Mouse (Mus musculus) cerebellum, postnatal 36 days (tissue): ENCODE results near the gene Rps27l.

ENCODE experiments used
- DNase-seq, 2 experiments: peaks; one replicate each; pipeline ENCODE4 v3.0.0; 2021 to 2022; ENCODE audit warnings: mixed read lengths in 2 of 2

Gene Rps27l

GRCm38 (mm10) chr9:66920488-66921279 is 25.2 kb upstream of the Rps27l start:
- no peak for DNase-seq

- DNase-seq = no peak
Observed at GRCm38 (mm10) chr9:66922076-66922475, 23.8 kb upstream of the Rps27l start.

GRCm38 (mm10) chr9:66925853-66926252 is 20.0 kb upstream of the Rps27l start:
- no peak for DNase-seq

- peak in 1 of 2 experiments; percentile 39 for DNase-seq
Observed at GRCm38 (mm10) chr9:66927696-66928402, 18.0 kb upstream of the Rps27l start.

- no peak for DNase-seq
Observed at GRCm38 (mm10) chr9:66930351-66930750, 15.5 kb upstream of the Rps27l start.

- no peak for DNase-seq
Observed at GRCm38 (mm10) chr9:66933869-66934808, 11.7 kb upstream of the Rps27l start.

- DNase-seq = peak; percentile 25 to 36
Observed at GRCm38 (mm10) chr9:66937507-66937906, 8.4 kb upstream of the Rps27l start.

GRCm38 (mm10) chr9:66938836-66939235 is 7.0 kb upstream of the Rps27l start:
- DNase-seq = peak; percentile 18 to 46

GRCm38 (mm10) chr9:66945161-66945560 is 725 bp upstream of the Rps27l start:
- no peak for DNase-seq

- DNase-seq = no peak
Observed at GRCm38 (mm10) chr9:66948536-66948935, 2.6 kb downstream of the Rps27l start.

- DNase-seq = no peak
Observed at GRCm38 (mm10) chr9:66952321-66952720, 6.4 kb downstream of the Rps27l start.

- no peak for DNase-seq
Observed at GRCm38 (mm10) chr9:66952886-66953285, 7.0 kb downstream of the Rps27l start.

GRCm38 (mm10) chr9:66957451-66957850 is 11.6 kb downstream of the Rps27l start:
- DNase-seq = no peak

- no peak for DNase-seq
Observed at GRCm38 (mm10) chr9:66961478-66961877, 15.6 kb downstream of the Rps27l start.

- no peak for DNase-seq
Observed at GRCm38 (mm10) chr9:66967492-66967891, 21.6 kb downstream of the Rps27l start.

GRCm38 (mm10) chr9:66971116-66971515 is 25.2 kb downstream of the Rps27l start:
- no peak for DNase-seq

GRCm38 (mm10) chr9:66974721-66975225 is 28.9 kb downstream of the Rps27l start:
- DNase-seq = peak; percentile 58 to 68

GRCm38 (mm10) chr9:66975239-66975645 is 29.4 kb downstream of the Rps27l start, which contains the start of gene Lactb:
Gene Lactb (minus strand): TSS chr9:66975484.
- DNase-seq = peak; percentile 94 to 97

GRCm38 (mm10) chr9:66977121-66977520 is 31.2 kb downstream of the Rps27l start:
- no peak for DNase-seq

- peak; percentile 29 to 42 for DNase-seq
Observed at GRCm38 (mm10) chr9:66977982-66978381, 32.1 kb downstream of the Rps27l start.

- DNase-seq = no peak
Observed at GRCm38 (mm10) chr9:66978468-66978867, 32.6 kb downstream of the Rps27l start.

- peak; percentile 49 to 52 for DNase-seq
Observed at GRCm38 (mm10) chr9:66980458-66980857, 34.6 kb downstream of the Rps27l start.

- no peak for DNase-seq
Observed at GRCm38 (mm10) chr9:66982085-66982484, 36.2 kb downstream of the Rps27l start.
